Mouse (Mus musculus) midbrain, embryonic 12.5 days (tissue): Measurements from ENCODE around the gene Il10rb. TPM values are rescaled to one million over a fixed set of nuclear protein-coding genes. Genes with fewer than 3 reads are reported as not detected.

ENCODE experiments used
- ATAC-seq: fragments of 200-750 bp; cut with Nextera tagmentation; 2 replicates; pipeline ENCODE4 v1.8.0; 2017; ENCODE audit warnings: low read depth, moderate TSS enrichment, moderate library complexity; ENCODE audit not compliant: low FRiP score
- H3K27ac ChIP-seq: fragments of 300-500 bp; sonication (generic); replicated peaks from 2 replicates; pipeline ENCODE4 v1.5.1; 2016; ENCODE audit warnings: mild to moderate bottlenecking
- H3K27me3 ChIP-seq: fragments of 300-500 bp; sonication (generic); 2 replicates; pipeline ENCODE4 v1.6.1; 2016; ENCODE audit warnings: mild to moderate bottlenecking
- H3K36me3 ChIP-seq: fragments of 300-500 bp; sonication (generic); 2 replicates; pipeline ENCODE4 v1.6.1; 2016
- H3K4me1 ChIP-seq: fragments of 300-500 bp; sonication (generic); 2 replicates; pipeline ENCODE4 v1.6.1; 2016
- H3K4me2 ChIP-seq: fragments of 300-500 bp; sonication (generic); replicated peaks from 2 replicates; pipeline ENCODE4 v1.6.1; 2016; ENCODE audit warnings: mild to moderate bottlenecking, moderate library complexity
- H3K4me3 ChIP-seq: fragments of 300-500 bp; sonication (generic); 2 replicates; pipeline ENCODE4 v1.5.1; 2016; ENCODE audit warnings: mild to moderate bottlenecking
- H3K9ac ChIP-seq: fragments of 300-500 bp; sonication (generic); replicated peaks from 2 replicates; pipeline ENCODE4 v1.6.1; 2016; ENCODE audit warnings: mild to moderate bottlenecking, moderate library complexity
- H3K9me3 ChIP-seq: fragments of 300-500 bp; sonication (generic); 2 replicates; pipeline ENCODE4 v1.6.1; 2016; ENCODE audit warnings: mild to moderate bottlenecking
- WGBS: fragments of 180-500 bp; shearing (Covaris S2); methylation state at CpG from one replicate; pipeline ENCODE4 v1.1.7; 2016; 5-methylcytosine and 5-hydroxymethylcytosine counted together
- polyA plus RNA-seq: library from polyadenylated mRNA; unstranded; fragments of >200 nt; fragmentation: Nextera tagmentation; extraction: Ambion mirVana; gene quantifications from 2 replicates; pipeline ENCODE4 v1.2.1, GENCODE M21; 2016

Gene Il10rb
- polyA plus RNA-seq, 1 experiment from 2014 or later: 9.1 TPM

GRCm38 (mm10) chr16:91372577-91373472 is 33.1 kb upstream of the Il10rb start, which contains the start of gene Ifnar2:
Gene Ifnar2 (plus strand): TSS chr16:91372783.
- H3K27ac ChIP-seq: peak within 1 kb of the TSS; percentile 95
- peaks cover 10% of the 10 kb centered on the region for H3K4me1 ChIP-seq
- H3K27me3 ChIP-seq: no peaks in the 10 kb centered on the region
- peak; percentile 93 for ATAC-seq
- H3K9me3 ChIP-seq: no peaks in the 10 kb centered on the region
- peak within 1 kb of the TSS; percentile 86 for H3K4me3 ChIP-seq
- H3K4me2 ChIP-seq: peak within 1 kb of the TSS; percentile 65
- peak within 1 kb of the TSS; percentile 92 for H3K9ac ChIP-seq
- under 1% methylated on average over 62 of the region's 62 CpGs for WGBS
- no peaks in the 10 kb centered on the region for H3K36me3 ChIP-seq

DNA sequence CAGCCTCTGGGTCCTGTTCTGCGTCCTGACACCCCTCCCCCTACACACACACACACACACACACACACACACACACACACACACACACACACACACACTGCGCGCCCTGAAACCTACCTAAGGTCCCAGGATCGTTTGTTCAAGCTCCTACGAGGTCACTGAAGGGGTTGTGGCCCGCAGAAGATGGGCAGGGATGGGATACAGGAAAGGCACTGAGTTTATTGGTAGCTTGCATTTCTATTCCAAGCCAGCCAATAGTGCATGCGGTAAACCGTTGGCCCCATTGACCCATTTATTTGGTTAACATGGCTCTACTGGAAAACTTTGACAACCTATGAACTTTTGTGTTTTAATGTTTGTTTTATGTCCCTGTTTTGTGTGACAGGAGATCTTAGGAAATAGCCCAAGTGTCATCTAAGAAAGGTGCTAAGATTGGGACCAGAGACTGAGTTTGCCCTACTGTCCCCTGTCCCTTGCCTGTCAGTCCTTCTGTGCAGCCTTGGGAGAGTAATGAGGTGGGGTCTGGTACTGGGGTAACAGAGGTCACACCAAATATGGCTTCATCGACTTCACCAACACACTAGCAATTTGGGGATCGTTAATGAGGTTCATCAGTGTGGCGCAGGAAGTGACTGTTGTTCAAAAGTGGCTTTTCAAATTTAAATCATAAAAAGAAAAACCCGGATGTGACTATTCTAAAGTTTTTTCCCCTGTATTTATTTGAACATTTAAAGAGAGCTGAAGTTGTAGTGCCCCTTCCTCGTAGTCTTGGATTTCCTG is 32.3 kb upstream of the Il10rb start:
- Histone ChIP-seq H3K4me2 (peak overlapping the region; percentile 65), H3K36me3 (no peaks in the 10 kb centered on the region), H3K4me1 (peaks cover 11% of the 10 kb centered on the region), H3K27ac (peak overlapping the region; percentile 95), H3K9me3 (no peaks in the 10 kb centered on the region), H3K4me3 (peak overlapping the region; percentile 86), H3K9ac (peak overlapping the region; percentile 92), H3K27me3 (no peaks in the 10 kb centered on the region)
- no peak for ATAC-seq
- WGBS: 49% methylated on average over 13 of the region's 13 CpGs

GRCm38 (mm10) chr16:91374253-91374634 is 31.7 kb upstream of the Il10rb start:
- Histone ChIP-seq H3K4me2 (0 out of 2 replicates have a peak overlapping the region, but pooled peaks have one; percentile 65), H3K9ac (no peak overlapping the region), H3K9me3 (no peaks in the 10 kb centered on the region), H3K36me3 (no peaks in the 10 kb centered on the region), H3K27me3 (no peaks in the 10 kb centered on the region), H3K27ac (no peak overlapping the region), H3K4me1 (peaks cover 16% of the 10 kb centered on the region), H3K4me3 (no peak overlapping the region)
- no peak for ATAC-seq
- WGBS: 96% methylated on average over 3 of the region's 3 CpGs

GRCm38 (mm10) chr16:91376701-91377100 is 29.3 kb upstream of the Il10rb start:
- Histone ChIP-seq H3K4me3 (no peak overlapping the region), H3K9me3 (no peaks in the 10 kb centered on the region), H3K36me3 (no peaks in the 10 kb centered on the region), H3K27ac (no peak overlapping the region), H3K9ac (no peak overlapping the region), H3K4me1 (peaks cover 18% of the 10 kb centered on the region), H3K4me2 (no peak overlapping the region), H3K27me3 (no peaks in the 10 kb centered on the region)
- WGBS: 91% methylated on average over 10 of the region's 10 CpGs
- no peak for ATAC-seq

GRCm38 (mm10) chr16:91378431-91378986 is 27.5 kb upstream of the Il10rb start:
- WGBS: 62% methylated on average over 17 of the region's 17 CpGs
- H3K4me2 ChIP-seq: no peak overlapping the region
- 0 out of 2 replicates have a peak overlapping the region, but pooled peaks have one; percentile 54 for H3K27ac ChIP-seq

GRCm38 (mm10) chr16:91378991-91379390 is 27.0 kb upstream of the Il10rb start:
- 35% methylated on average over 9 of the region's 9 CpGs for WGBS

More at GRCm38 (mm10) chr16:91378431-91378986, 27.5 kb upstream of the Il10rb start:
- Histone ChIP-seq H3K4me3 (no peak overlapping the region), H3K9me3 (no peaks in the 10 kb centered on the region), H3K36me3 (0 out of 2 replicates have a peak, but pooled peaks cover under 1% of the 10 kb centered on the region), H3K27me3 (no peaks in the 10 kb centered on the region), H3K9ac (no peak overlapping the region), H3K4me1 (peaks cover 13% of the 10 kb centered on the region)
- no peak for ATAC-seq

GRCm38 (mm10) chr16:91379412-91379811 is 26.6 kb upstream of the Il10rb start:
- ATAC-seq: no peak; the same call in 1 of the 2 replicates
- no peaks in the 10 kb centered on the region for H3K9me3 ChIP-seq
- no peak overlapping the region for H3K4me3 ChIP-seq
- H3K36me3 ChIP-seq: peaks cover 9% of the 10 kb centered on the region
- WGBS: 52% methylated on average over 3 of the region's 3 CpGs
- H3K4me2 ChIP-seq: no peak overlapping the region
- H3K9ac ChIP-seq: no peak overlapping the region
- H3K27me3 ChIP-seq: no peaks in the 10 kb centered on the region
- H3K4me1 ChIP-seq: peaks cover 8% of the 10 kb centered on the region
- peak overlapping the region; percentile 54; the same call in 1 of the 2 replicates for H3K27ac ChIP-seq

More at GRCm38 (mm10) chr16:91378991-91379390, 27.0 kb upstream of the Il10rb start:
- Histone ChIP-seq H3K27ac (peak overlapping the region; percentile 54; the same call in 1 of the 2 replicates), H3K4me1 (peaks cover 8% of the 10 kb centered on the region), H3K4me2 (no peak overlapping the region), H3K9ac (no peak overlapping the region), H3K36me3 (peaks cover 5% of the 10 kb centered on the region), H3K27me3 (no peaks in the 10 kb centered on the region), H3K9me3 (no peaks in the 10 kb centered on the region), H3K4me3 (no peak overlapping the region)
- ATAC-seq: peak; percentile 47

GRCm38 (mm10) chr16:91380151-91380550 is 25.8 kb upstream of the Il10rb start:
- ATAC-seq: no peak

DNA sequence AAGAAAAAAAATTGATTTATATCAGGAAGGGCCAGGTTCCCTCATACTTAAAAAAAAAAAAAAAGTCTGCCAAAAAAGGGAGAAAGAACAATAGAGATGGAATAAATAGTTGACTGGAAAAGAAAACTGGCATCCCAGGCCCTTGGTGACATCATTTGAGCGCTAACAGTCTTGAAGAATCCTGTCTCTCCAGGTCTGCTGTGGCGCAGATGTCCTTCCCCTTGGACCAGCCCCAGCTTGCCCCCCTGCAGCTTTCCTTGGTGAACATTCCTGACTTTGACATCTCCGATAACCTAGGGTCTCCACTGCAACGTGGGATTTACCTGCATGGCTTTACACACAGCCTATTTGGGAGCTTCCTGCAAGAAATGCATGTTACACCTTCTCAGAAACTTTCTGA is 24.4 kb upstream of the Il10rb start:
- H3K9ac ChIP-seq: no peak overlapping the region
- WGBS: 89% methylated on average over 4 of the region's 4 CpGs
- H3K4me1 ChIP-seq: peaks cover 8% of the 10 kb centered on the region
- no peaks in the 10 kb centered on the region for H3K27me3 ChIP-seq
- no peak for ATAC-seq
- no peak overlapping the region for H3K4me3 ChIP-seq
- H3K27ac ChIP-seq: no peak overlapping the region
- no peak overlapping the region for H3K4me2 ChIP-seq
- peaks cover 14% of the 10 kb centered on the region for H3K36me3 ChIP-seq
- no peaks in the 10 kb centered on the region for H3K9me3 ChIP-seq

More at GRCm38 (mm10) chr16:91380151-91380550, 25.8 kb upstream of the Il10rb start:
- Histone ChIP-seq H3K4me3 (no peak overlapping the region), H3K27ac (no peak overlapping the region), H3K27me3 (no peaks in the 10 kb centered on the region), H3K4me2 (no peak overlapping the region), H3K9ac (no peak overlapping the region), H3K36me3 (peaks cover 14% of the 10 kb centered on the region), H3K4me1 (peaks cover 8% of the 10 kb centered on the region), H3K9me3 (no peaks in the 10 kb centered on the region)
- WGBS: 89% methylated on average over 5 of the region's 5 CpGs

- 89% methylated on average over 9 of the region's 9 CpGs for WGBS
- Histone ChIP-seq H3K4me3 (no peak overlapping the region), H3K4me1 (peaks cover 8% of the 10 kb centered on the region), H3K9ac (no peak overlapping the region), H3K36me3 (peaks cover 14% of the 10 kb centered on the region), H3K4me2 (no peak overlapping the region), H3K9me3 (no peaks in the 10 kb centered on the region), H3K27me3 (no peaks in the 10 kb centered on the region), H3K27ac (no peak overlapping the region)
- no peak for ATAC-seq
Observed at GRCm38 (mm10) chr16:91382261-91382790, 23.6 kb upstream of the Il10rb start.

DNA sequence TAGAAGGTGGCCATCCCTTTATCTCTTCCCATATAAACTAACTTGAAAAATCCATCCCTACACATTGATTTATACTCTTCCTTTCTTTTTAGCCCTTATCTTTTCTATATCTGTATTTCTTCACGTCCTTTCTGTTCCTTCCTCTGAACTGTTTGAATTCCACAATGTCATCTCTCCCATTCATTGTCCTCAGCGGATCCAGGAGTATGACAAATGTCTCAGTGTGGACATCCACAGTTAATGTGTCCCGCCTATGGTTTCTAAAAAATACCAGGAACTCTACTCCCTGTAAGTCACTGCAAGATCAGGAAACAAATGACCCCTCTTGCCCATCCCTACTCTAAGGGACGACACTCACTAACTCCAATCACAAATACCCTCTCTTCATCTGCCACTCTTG is 21.7 kb upstream of the Il10rb start:
- Histone ChIP-seq H3K4me1 (peaks cover 1% of the 10 kb centered on the region; the same call in 1 of the 2 replicates), H3K4me2 (no peak overlapping the region), H3K27me3 (no peaks in the 10 kb centered on the region), H3K36me3 (peaks cover 31% of the 10 kb centered on the region), H3K4me3 (no peak overlapping the region), H3K9ac (no peak overlapping the region), H3K27ac (no peak overlapping the region), H3K9me3 (no peaks in the 10 kb centered on the region)
- WGBS: 95% methylated on average over 4 of the region's 4 CpGs
- no peak for ATAC-seq
